Mouse (Mus musculus) ovary, postnatal 10 days (tissue): ENCODE measurements around the gene Vps13d.

Experiments used
- DNase-seq: peaks from one replicate; pipeline ENCODE4 v3.0.0; 2022; ENCODE audit warnings: low spot score

Vps13d gene

GRCm38 (mm10) chr4:144942433-144942832 is 252.4 kb downstream of the Vps13d start:
- no peak for DNase-seq

GRCm38 (mm10) chr4:144940796-144941462 is 253.9 kb downstream of the Vps13d start:
- DNase-seq: no peak

GRCm38 (mm10) chr4:144939847-144940411 is 254.9 kb downstream of the Vps13d start:
- DNase-seq: no peak

- no peak for DNase-seq
These were observed 258.1 kb downstream of the Vps13d start for GRCm38 (mm10) chr4:144936563-144937154.

- DNase-seq: no peak
These were observed 260.3 kb downstream of the Vps13d start for GRCm38 (mm10) chr4:144934501-144934900.

- no peak for DNase-seq
These were observed 263.6 kb downstream of the Vps13d start for GRCm38 (mm10) chr4:144931167-144931566.

- DNase-seq: peak; percentile 31
These were observed 264.4 kb downstream of the Vps13d start for GRCm38 (mm10) chr4:144930366-144930765.

- DNase-seq: peak; percentile 30
These were observed 265.0 kb downstream of the Vps13d start for GRCm38 (mm10) chr4:144929811-144930221.

- DNase-seq: no peak
These were observed 265.9 kb downstream of the Vps13d start for GRCm38 (mm10) chr4:144928693-144929436.
